Mouse (Mus musculus): ENCODE results near the gene Sept9.

DNA sequence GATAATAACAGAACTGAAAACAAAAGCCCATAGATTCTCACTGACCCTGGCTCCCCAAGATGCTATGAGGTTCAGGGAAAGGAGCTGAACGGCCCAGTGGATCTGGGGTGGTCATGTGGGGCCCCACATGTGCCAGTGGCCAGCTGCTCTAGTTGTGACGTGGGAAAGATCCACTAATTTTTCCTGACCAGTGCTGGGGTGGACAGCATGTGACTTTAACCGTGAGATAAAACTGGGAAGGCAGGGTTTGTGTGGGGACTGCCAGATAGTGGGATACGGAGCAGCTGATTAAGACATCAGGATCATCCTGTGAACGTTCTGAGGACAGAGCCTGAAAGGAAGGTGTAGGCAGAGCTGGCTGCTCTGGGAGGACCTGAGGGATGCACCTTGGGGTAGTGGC, 48.1 kb downstream of the Sept9 start:
- TF ChIP-seq CTCF (IDR thresholded peaks at IDR 0.05) (no peak), EP300 (IDR thresholded peaks at IDR 0.05) (no peak)
